Mouse (Mus musculus) monocyte, adult 59 days (primary cell): Measurements from ENCODE around the gene Ajap1. TPM values are rescaled to one million over a fixed set of nuclear protein-coding genes. Genes with fewer than 3 reads are reported as not detected.

Experiments used
- total RNA-seq, 2 experiments: library from RNA; stranded (reverse); gene quantifications; one replicate each; pipeline ENCODE4 v1.2.4; 2023

The Ajap1 gene
- not detected for total RNA-seq

DNA sequence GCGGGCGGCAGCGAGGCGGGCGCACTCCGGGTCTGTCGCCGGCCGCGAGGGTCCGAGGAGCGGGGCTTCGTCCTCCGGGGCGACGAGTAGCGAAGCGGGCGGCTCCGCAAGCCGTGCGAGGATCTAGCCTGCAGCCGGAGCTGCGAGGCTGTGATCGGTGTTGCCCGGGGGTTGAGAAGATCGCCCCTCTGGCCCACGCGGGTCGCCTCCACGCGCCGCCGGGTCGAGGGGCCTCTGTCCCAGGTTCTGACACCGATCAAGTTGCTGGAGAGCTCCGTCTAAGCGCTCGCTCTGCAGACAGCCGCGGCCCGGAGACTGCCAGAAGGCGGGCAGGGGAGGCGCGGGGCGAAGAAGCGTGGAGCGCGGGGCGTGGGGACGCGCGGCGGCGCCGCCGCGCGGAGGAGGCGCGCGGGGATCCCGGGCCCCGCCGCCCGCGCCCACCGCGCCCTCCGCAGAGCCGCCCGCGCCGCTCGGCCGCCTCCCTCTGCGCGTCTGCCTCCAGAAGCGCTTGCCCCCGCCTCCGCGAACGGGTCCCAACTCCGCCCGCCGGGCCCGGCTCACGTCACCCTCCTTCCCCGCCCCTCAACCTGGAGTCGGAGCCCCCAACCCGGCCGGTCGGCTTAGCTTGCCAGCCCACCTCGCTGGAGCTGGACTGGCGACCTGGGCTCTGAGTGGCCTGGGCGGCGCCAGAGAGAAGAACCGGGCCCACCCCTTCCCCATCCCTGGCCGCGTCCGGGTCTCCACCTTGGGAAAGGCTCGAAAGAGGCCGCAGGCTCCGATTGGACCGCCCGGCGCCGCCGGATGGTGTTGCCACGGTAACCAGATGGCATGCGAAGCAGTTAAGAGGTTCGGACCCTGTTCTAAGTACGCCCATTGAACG is at the start of gene Ajap1:
Gene Ajap1, minus strand, starts transcription at position 353 of the 880 bp plus-strand sequence.

